Mouse (Mus musculus) neural tube, embryonic 14.5 days (tissue): Measurements from ENCODE around the gene Sult5a1. TPM values are rescaled to one million over a fixed set of nuclear protein-coding genes. Genes with fewer than 3 reads are reported as not detected.

Source experiments
- ATAC-seq: fragments of 200-750 bp; cut with Nextera tagmentation; 2 replicates; pipeline ENCODE4 v1.8.0; 2017; ENCODE audit warnings: low read depth, mild to moderate bottlenecking, moderate TSS enrichment, moderate library complexity
- H3K27ac ChIP-seq: fragments of 300-500 bp; sonication (generic); 2 replicates; pipeline ENCODE4 v1.5.1; 2014; ENCODE audit warnings: low read depth, mild to moderate bottlenecking, control low read depth, low read length, moderate library complexity, mixed read lengths
- H3K27me3 ChIP-seq: fragments of 300-500 bp; sonication (generic); 2 replicates; pipeline ENCODE4 v1.6.1; 2014; ENCODE audit warnings: low read length; ENCODE audit not compliant: control insufficient read depth, insufficient read depth
- H3K36me3 ChIP-seq: fragments of 300-500 bp; sonication (generic); 2 replicates; pipeline ENCODE4 v1.6.1; 2014; ENCODE audit warnings: low read length, mixed read lengths; ENCODE audit not compliant: control insufficient read depth, insufficient read depth
- H3K4me1 ChIP-seq: fragments of 300-500 bp; sonication (generic); 2 replicates; pipeline ENCODE4 v1.6.1; 2014; ENCODE audit warnings: low read length; ENCODE audit not compliant: control insufficient read depth, insufficient read depth
- H3K4me2 ChIP-seq: fragments of 300-500 bp; sonication (generic); 2 replicates; pipeline ENCODE4 v1.6.1; 2014; ENCODE audit warnings: mild to moderate bottlenecking, low read depth, low read length, control low read depth
- H3K4me3 ChIP-seq: fragments of 300-500 bp; sonication (generic); 2 replicates; pipeline ENCODE4 v1.5.1; 2014; ENCODE audit warnings: low read depth, low read length, control low read depth, mixed read lengths
- H3K9ac ChIP-seq: fragments of 300-500 bp; sonication (generic); replicated peaks from 2 replicates; pipeline ENCODE4 v1.6.1; 2014; ENCODE audit warnings: low read depth, mild to moderate bottlenecking, control low read depth, low read length, mixed read lengths
- H3K9me3 ChIP-seq: fragments of 300-500 bp; sonication (generic); 2 replicates; pipeline ENCODE4 v1.6.1; 2016; ENCODE audit warnings: low read length; ENCODE audit not compliant: control insufficient read depth
- WGBS: fragments of 180-500 bp; shearing (Covaris S2); extraction: QIAGEN DNeasy Blood & Tissue Kit; methylation state at CpG from one replicate; pipeline ENCODE4 v1.1.7; 2014; 5-methylcytosine and 5-hydroxymethylcytosine counted together
- microRNA-seq: library from miRNA; unstranded; fragments of <30 nt; microRNA quantifications from one replicate; pipeline ENCODE4, GENCODE M21; 2016
- polyA plus RNA-seq: library from polyadenylated mRNA; unstranded; fragments of >200 nt; fragmentation: Nextera tagmentation; extraction: Ambion mirVana; gene quantifications from 2 replicates; pipeline ENCODE4 v1.2.1, GENCODE M21; 2014

The Sult5a1 gene
- polyA plus RNA-seq, 1 experiment from 2014 or later: 0.80 TPM

- H3K4me2 ChIP-seq: no peak overlapping the region
These were observed 56.9 kb downstream of the Sult5a1 start for GRCm38 (mm10) chr8:123101244-123101643.

DNA sequence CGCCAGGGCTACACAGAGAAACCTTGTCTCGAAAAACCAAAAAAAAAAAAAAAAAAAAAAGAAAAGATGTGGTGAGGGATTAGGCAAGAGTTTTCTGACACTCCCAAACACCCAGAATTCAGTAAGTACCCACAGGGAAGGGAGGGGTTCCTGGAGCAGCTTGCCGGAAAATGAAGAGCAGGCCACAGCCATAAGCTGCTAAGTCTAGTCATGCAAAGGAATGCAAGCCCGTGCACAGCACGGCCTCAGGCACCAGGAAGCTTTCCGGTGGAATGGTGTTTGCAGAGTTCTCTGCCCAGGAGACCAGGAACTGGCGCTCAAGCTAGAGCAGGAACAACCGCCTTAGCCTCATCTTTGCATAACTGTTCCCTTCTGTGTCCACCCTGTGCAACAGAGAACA is 57.8 kb downstream of the Sult5a1 start:
- Histone ChIP-seq H3K36me3 (peaks cover 34% of the 10 kb centered on the region), H3K9ac (no peak overlapping the region), H3K4me1 (peaks cover 11% of the 10 kb centered on the region), H3K4me2 (no peak overlapping the region), H3K27me3 (no peaks in the 10 kb centered on the region), H3K4me3 (no peak overlapping the region), H3K27ac (no peak overlapping the region), H3K9me3 (no peaks in the 10 kb centered on the region)
- WGBS: 72% methylated on average over 8 of the region's 8 CpGs
- ATAC-seq: no peak

More at GRCm38 (mm10) chr8:123101244-123101643, 56.9 kb downstream of the Sult5a1 start:
- Histone ChIP-seq H3K4me1 (peaks cover 11% of the 10 kb centered on the region), H3K9ac (no peak overlapping the region), H3K36me3 (peaks cover 36% of the 10 kb centered on the region), H3K9me3 (no peaks in the 10 kb centered on the region), H3K4me3 (no peak overlapping the region; the same call in 1 of the 2 replicates), H3K27me3 (no peaks in the 10 kb centered on the region), H3K27ac (no peak overlapping the region)
- ATAC-seq: no peak
- 74% methylated on average over 4 of the region's 4 CpGs for WGBS

DNA sequence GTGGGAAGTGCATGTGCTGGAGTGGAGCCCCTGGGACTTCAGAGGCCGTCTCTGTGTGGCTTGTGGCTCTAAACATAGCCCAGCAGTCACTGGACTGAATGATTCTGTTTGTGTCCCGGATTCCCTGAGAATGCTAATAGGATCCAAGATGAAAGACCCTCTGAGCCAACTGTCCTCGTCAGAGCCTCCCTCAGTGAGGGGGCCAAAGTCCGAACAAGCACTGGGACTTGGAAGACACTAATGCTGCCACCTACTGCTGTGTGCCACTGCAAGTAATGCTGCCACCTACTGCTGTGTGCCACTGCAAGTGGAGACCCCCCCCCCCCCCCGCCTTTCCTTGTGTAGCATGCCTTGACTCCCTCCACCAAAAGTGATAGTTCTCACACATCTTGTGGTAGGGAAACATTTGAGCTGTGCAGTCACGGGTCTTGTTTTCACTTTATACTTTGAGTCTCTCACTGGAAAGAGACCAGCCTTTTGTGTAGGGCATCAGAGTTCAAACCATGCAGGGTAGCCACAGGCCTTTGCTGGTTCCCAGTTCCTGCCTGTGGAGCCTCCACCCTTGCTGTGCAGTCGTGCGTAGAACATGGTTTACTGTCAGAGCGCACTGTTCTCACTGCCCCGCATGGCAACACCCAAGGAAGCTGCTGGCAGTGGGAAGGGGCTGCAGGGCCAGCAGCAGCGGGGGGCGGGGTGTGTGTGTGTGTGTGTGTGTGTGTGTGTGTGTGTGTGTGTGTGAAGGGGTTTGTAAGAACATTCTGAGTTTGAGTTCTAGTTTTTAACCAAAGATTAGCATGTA is 60.1 kb downstream of the Sult5a1 start:
- Histone ChIP-seq H3K4me1 (no peaks in the 10 kb centered on the region), H3K27me3 (no peaks in the 10 kb centered on the region), H3K27ac (0 out of 2 replicates have a peak overlapping the region, but pooled peaks have one; percentile 10), H3K36me3 (peaks cover 33% of the 10 kb centered on the region), H3K9ac (no peak overlapping the region), H3K4me3 (no peak overlapping the region), H3K9me3 (no peaks in the 10 kb centered on the region), H3K4me2 (no peak overlapping the region)
- ATAC-seq: no peak
- 67% methylated on average over 12 of the region's 12 CpGs for WGBS

DNA sequence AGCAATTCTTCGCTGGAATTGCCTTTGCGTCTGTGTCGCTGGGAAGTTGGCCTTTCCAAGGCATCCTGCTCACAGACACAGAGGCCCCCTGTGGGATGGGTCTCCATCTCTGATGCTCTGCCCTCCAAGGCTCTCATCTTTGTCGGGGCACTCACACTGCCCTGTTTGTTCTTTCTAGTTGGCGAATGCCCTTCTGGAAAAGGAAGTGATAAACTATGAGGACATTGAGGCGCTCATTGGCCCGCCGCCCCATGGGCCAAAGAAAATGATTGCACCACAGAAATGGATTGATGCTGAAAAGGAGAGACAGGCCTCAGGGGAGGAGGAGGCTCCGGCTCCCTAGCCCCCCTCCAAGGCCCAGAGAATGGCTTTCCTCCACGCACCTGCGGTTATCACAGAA is 60.9 kb downstream of the Sult5a1 start:
- H3K36me3 ChIP-seq: peaks cover 33% of the 10 kb centered on the region
- H3K27ac ChIP-seq: 0 out of 2 replicates have a peak overlapping the region, but pooled peaks have one; percentile 34
- H3K27me3 ChIP-seq: no peaks in the 10 kb centered on the region
- H3K4me1 ChIP-seq: no peaks in the 10 kb centered on the region
- no peak overlapping the region for H3K4me3 ChIP-seq
- H3K4me2 ChIP-seq: no peak overlapping the region
- H3K9me3 ChIP-seq: no peaks in the 10 kb centered on the region
- WGBS: 81% methylated on average over 11 of the region's 11 CpGs
- no peak overlapping the region for H3K9ac ChIP-seq
- no peak for ATAC-seq

Small RNA genes lying within 50 kb of the gene (microRNA-seq; reads per million reads assigned to microRNA genes)
- gene Mir7079: not detected
- not detected for gene Mir7080

Other genes starting within 250 kb of the Sult5a1 start
- gene Ankrd11, start 116.0 kb downstream of the Sult5a1 start, polyA plus RNA-seq: 43.8 and 46.5 TPM in 2 replicates
- gene Spg7, start 95.4 kb downstream of the Sult5a1 start, polyA plus RNA-seq: 43.4 and 49.1 TPM in 2 replicates
- gene Rpl13, start 56.0 kb downstream of the Sult5a1 start, polyA plus RNA-seq: 775 and 913 TPM in 2 replicates
- gene Cpne7, start 40.9 kb downstream of the Sult5a1 start, polyA plus RNA-seq: 1.5 and 1.8 TPM in 2 replicates
- not detected in 2 replicates for gene Dpep1, start 27.9 kb upstream of the Sult5a1 start, polyA plus RNA-seq
- gene Chmp1a, start 54.4 kb upstream of the Sult5a1 start, polyA plus RNA-seq: 123 and 147 TPM in 2 replicates
- 6.0 and 6.5 TPM in 2 replicates for gene Spata33, start 54.5 kb upstream of the Sult5a1 start, polyA plus RNA-seq
- 43.6 and 45.2 TPM in 2 replicates for gene Cdk10, start 66.5 kb upstream of the Sult5a1 start, polyA plus RNA-seq
- gene Spata2l, start 77.9 kb upstream of the Sult5a1 start, polyA plus RNA-seq: 7.0 and 7.3 TPM in 2 replicates
- 17.1 and 18.6 TPM in 2 replicates for gene Zfp276, start 95.9 kb upstream of the Sult5a1 start, polyA plus RNA-seq
- 63.7 and 65.8 TPM in 2 replicates for gene Vps9d1, start 96.0 kb upstream of the Sult5a1 start, polyA plus RNA-seq
- 6.6 and 8.1 TPM in 2 replicates for gene Fanca, start 160.3 kb upstream of the Sult5a1 start, polyA plus RNA-seq
- 34.9 and 36.9 TPM in 2 replicates for gene Spire2, start 174.4 kb upstream of the Sult5a1 start, polyA plus RNA-seq
- gene Tcf25, start 215.4 kb upstream of the Sult5a1 start, polyA plus RNA-seq: 379 and 405 TPM in 2 replicates
- gene Mc1r, start 248.8 kb upstream of the Sult5a1 start, polyA plus RNA-seq: 0.22 and 0.33 TPM in 2 replicates